Mouse (Mus musculus) embryonic facial prominence, embryonic 15.5 days (tissue): ENCODE results near the gene Fgf9. TPM values are rescaled to one million over a fixed set of nuclear protein-coding genes. Genes with fewer than 3 reads are reported as not detected.

Source experiments
- ATAC-seq: fragments of 200-750 bp; cut with Nextera tagmentation; 2 replicates; pipeline ENCODE4 v1.8.0; 2017; ENCODE audit warnings: low read depth, moderate TSS enrichment; ENCODE audit not compliant: insufficient number of reproducible peaks, low FRiP score, low TSS enrichment
- H3K27ac ChIP-seq: fragments of 300-500 bp; sonication (generic); replicated peaks from 2 replicates; pipeline ENCODE4 v1.5.1; 2015; ENCODE audit warnings: mild to moderate bottlenecking, inconsistent platforms
- H3K27me3 ChIP-seq: fragments of 300-500 bp; sonication (generic); 2 replicates; pipeline ENCODE4 v1.6.1; 2015; ENCODE audit warnings: inconsistent platforms
- H3K36me3 ChIP-seq: fragments of 300-500 bp; sonication (generic); 2 replicates; pipeline ENCODE4 v1.6.1; 2015; ENCODE audit warnings: mild to moderate bottlenecking, inconsistent platforms
- H3K4me1 ChIP-seq: fragments of 300-500 bp; sonication (generic); 2 replicates; pipeline ENCODE4 v1.6.1; 2015; ENCODE audit warnings: inconsistent platforms
- H3K4me2 ChIP-seq: fragments of 300-500 bp; sonication (generic); replicated peaks from 2 replicates; pipeline ENCODE4 v1.6.1; 2015; ENCODE audit warnings: mild to moderate bottlenecking, inconsistent platforms
- H3K4me3 ChIP-seq: fragments of 300-500 bp; sonication (generic); replicated peaks from 2 replicates; pipeline ENCODE4 v1.5.1; 2015; ENCODE audit warnings: mild to moderate bottlenecking, inconsistent platforms
- H3K9ac ChIP-seq: fragments of 300-500 bp; sonication (generic); 2 replicates; pipeline ENCODE4 v1.6.1; 2015; ENCODE audit warnings: inconsistent platforms
- H3K9me3 ChIP-seq: fragments of 300-500 bp; sonication (generic); replicated peaks from 2 replicates; pipeline ENCODE4 v1.6.1; 2016; ENCODE audit warnings: inconsistent platforms
- WGBS: fragments of 180-500 bp; shearing (Covaris S2); methylation state at CpG from one replicate; pipeline ENCODE4 v1.1.7; 2015; 5-methylcytosine and 5-hydroxymethylcytosine counted together
- polyA plus RNA-seq: library from polyadenylated mRNA; unstranded; fragments of >200 nt; fragmentation: Nextera tagmentation; extraction: Ambion mirVana; gene quantifications from 2 replicates; pipeline ENCODE4 v1.2.1, GENCODE M21; 2015

Fgf9 gene
- polyA plus RNA-seq, 1 experiment from 2014 or later, result 12.5 TPM

GRCm38 (mm10) chr14:58089486-58089885 lies 19.1 kb downstream of the Fgf9 start:
- Histone ChIP-seq H3K36me3 (no peaks in the 10 kb centered on the region), H3K9me3 (no peaks in the 10 kb centered on the region), H3K27me3 (peaks cover 4% of the 10 kb centered on the region; the same call in 1 of the 2 replicates), H3K27ac (no peak overlapping the region), H3K9ac (no peak overlapping the region), H3K4me2 (no peak overlapping the region), H3K4me3 (no peak overlapping the region), H3K4me1 (peaks cover 14% of the 10 kb centered on the region)
- 84% methylated on average over 5 of the region's 5 CpGs for WGBS
- ATAC-seq, result no peak

DNA sequence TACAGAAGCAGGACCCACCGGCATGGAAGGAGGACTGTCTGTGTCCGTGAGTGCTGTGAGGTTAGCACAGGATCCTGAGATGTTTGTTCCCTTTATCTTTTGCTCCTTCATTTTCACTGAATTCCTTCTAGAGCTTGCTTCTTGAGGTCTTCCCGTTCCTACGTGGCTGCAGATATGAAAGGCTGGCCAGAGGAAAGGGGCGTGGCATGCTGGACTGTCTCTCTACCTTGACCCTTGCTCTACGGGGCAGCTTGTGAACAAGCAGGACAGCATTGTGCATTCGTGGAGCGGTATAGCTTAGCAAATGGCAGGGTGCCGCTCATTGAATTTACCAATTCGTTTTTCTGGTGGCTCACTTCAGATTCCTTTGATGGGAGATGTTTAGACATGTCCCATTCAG lies 21.0 kb downstream of the Fgf9 start:
- Histone ChIP-seq H3K9ac (no peak overlapping the region), H3K4me1 (peaks cover 14% of the 10 kb centered on the region), H3K4me2 (no peak overlapping the region), H3K27ac (no peak overlapping the region), H3K9me3 (no peaks in the 10 kb centered on the region), H3K27me3 (peaks cover 4% of the 10 kb centered on the region; the same call in 1 of the 2 replicates), H3K36me3 (no peaks in the 10 kb centered on the region), H3K4me3 (no peak overlapping the region)
- ATAC-seq, result no peak
- 68% methylated on average over 10 of the region's 10 CpGs for WGBS

- H3K4me2 ChIP-seq, result no peak overlapping the region
- H3K4me1 ChIP-seq, result peaks cover 3% of the 10 kb centered on the region; the same call in 1 of the 2 replicates
- no peak for ATAC-seq
- H3K9me3 ChIP-seq, result no peaks in the 10 kb centered on the region
- 57% methylated on average over 8 of the region's 8 CpGs for WGBS
- H3K27ac ChIP-seq, result no peak overlapping the region
- no peak overlapping the region for H3K9ac ChIP-seq
- no peaks in the 10 kb centered on the region for H3K27me3 ChIP-seq
- H3K4me3 ChIP-seq, result no peak overlapping the region
- H3K36me3 ChIP-seq, result no peaks in the 10 kb centered on the region
Observed at GRCm38 (mm10) chr14:58099599-58099998, 29.3 kb downstream of the Fgf9 start.

- Histone ChIP-seq H3K9ac (no peak overlapping the region), H3K4me3 (no peak overlapping the region), H3K27me3 (no peaks in the 10 kb centered on the region), H3K27ac (no peak overlapping the region), H3K4me2 (no peak overlapping the region), H3K4me1 (peaks cover 3% of the 10 kb centered on the region; the same call in 1 of the 2 replicates), H3K9me3 (no peaks in the 10 kb centered on the region), H3K36me3 (no peaks in the 10 kb centered on the region)
- ATAC-seq, result no peak
- 25% methylated on average over 6 of the region's 6 CpGs for WGBS
Observed at GRCm38 (mm10) chr14:58101298-58101697, 31.0 kb downstream of the Fgf9 start.

- H3K4me3 ChIP-seq, result no peak overlapping the region
- no peak overlapping the region for H3K27ac ChIP-seq
- WGBS, result 58% methylated on average over 8 of the region's 8 CpGs
- no peaks in the 10 kb centered on the region for H3K9me3 ChIP-seq
- no peak overlapping the region for H3K9ac ChIP-seq
- ATAC-seq, result no peak
- H3K27me3 ChIP-seq, result no peaks in the 10 kb centered on the region
- no peak overlapping the region for H3K4me2 ChIP-seq
- no peaks in the 10 kb centered on the region for H3K36me3 ChIP-seq
- peaks cover 3% of the 10 kb centered on the region; the same call in 1 of the 2 replicates for H3K4me1 ChIP-seq
Observed at GRCm38 (mm10) chr14:58104266-58104665, 33.9 kb downstream of the Fgf9 start.

- no peaks in the 10 kb centered on the region for H3K27me3 ChIP-seq
- no peaks in the 10 kb centered on the region for H3K36me3 ChIP-seq
- no peak overlapping the region for H3K4me3 ChIP-seq
- H3K9ac ChIP-seq, result no peak overlapping the region
- no peaks in the 10 kb centered on the region for H3K4me1 ChIP-seq
- no peak for ATAC-seq
- H3K27ac ChIP-seq, result no peak overlapping the region
- WGBS, result 71% methylated on average over 5 of the region's 5 CpGs
- no peaks in the 10 kb centered on the region for H3K9me3 ChIP-seq
- H3K4me2 ChIP-seq, result no peak overlapping the region
Observed at GRCm38 (mm10) chr14:58105596-58105995, 35.2 kb downstream of the Fgf9 start.

DNA sequence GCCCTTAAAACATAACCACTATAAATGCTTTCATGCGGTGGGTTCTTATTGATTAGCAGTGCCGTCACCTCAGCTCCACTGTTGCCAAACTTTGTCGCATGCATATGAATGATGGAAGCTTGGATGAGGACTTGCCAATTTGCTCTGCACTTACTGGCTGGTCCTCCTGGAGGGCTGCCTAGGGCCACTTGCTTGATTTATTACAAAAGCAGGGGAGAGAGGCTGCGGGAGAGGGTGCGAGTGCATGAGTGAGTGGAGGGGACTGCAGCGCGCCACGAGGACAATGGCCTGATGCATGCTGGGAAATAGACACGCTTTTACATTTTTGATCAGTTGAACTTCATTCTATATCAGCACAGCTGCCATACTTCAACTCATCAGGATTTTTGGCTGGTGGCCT lies 39.3 kb downstream of the Fgf9 start:
- Histone ChIP-seq H3K9me3 (no peaks in the 10 kb centered on the region), H3K36me3 (no peaks in the 10 kb centered on the region), H3K4me1 (no peaks in the 10 kb centered on the region; the same call in 1 of the 2 replicates), H3K27ac (no peak overlapping the region), H3K27me3 (no peaks in the 10 kb centered on the region), H3K4me2 (no peak overlapping the region), H3K9ac (no peak overlapping the region), H3K4me3 (no peak overlapping the region)
- ATAC-seq, result no peak
- 91% methylated on average over 9 of the region's 9 CpGs for WGBS

DNA sequence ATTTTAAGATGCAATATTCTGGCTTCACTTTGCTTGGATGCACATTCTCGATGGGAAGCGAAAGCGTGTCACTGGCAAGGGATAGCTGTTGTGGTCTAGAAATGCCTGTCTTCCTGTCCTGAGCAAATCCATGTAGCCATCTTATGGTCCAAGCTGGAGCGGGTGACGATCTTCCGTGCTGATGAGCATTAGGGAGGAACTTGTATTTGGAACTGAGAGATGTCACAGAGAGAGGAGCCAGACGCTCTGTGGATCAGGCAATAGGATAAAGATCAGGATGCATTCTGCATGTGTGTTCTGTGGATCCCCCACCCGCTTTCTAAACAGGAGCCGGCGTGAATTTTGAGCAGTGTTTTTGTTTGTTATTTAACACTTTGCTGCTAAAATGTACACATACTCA lies 41.2 kb downstream of the Fgf9 start:
- no peak for ATAC-seq
- Histone ChIP-seq H3K4me2 (no peak overlapping the region), H3K9ac (no peak overlapping the region), H3K9me3 (no peaks in the 10 kb centered on the region), H3K36me3 (no peaks in the 10 kb centered on the region), H3K4me3 (no peak overlapping the region), H3K4me1 (no peaks in the 10 kb centered on the region; the same call in 1 of the 2 replicates), H3K27ac (no peak overlapping the region), H3K27me3 (no peaks in the 10 kb centered on the region)
- WGBS, result 75% methylated on average over 10 of the region's 10 CpGs

DNA sequence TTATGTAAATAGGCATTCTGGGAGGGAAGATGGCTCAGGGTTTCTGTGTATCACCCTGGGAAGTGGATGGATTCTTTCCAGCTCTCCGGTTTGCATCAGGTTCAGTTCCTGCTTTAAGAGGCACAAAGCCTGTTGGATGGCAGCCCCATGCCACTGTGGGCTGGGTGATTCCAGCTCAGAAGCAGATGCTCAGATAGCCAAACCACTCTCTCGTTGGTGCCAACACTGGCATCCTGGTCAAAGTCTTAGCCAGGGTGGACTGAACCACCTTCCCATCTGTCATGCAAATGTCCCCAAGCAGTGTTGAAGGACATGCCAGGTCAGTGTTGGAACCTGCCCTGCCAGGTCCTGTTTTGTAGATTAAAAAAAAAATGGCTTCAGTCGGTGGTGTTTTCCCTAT lies 42.0 kb downstream of the Fgf9 start:
- ATAC-seq, result no peak
- Histone ChIP-seq H3K27me3 (no peaks in the 10 kb centered on the region), H3K4me3 (no peak overlapping the region), H3K4me2 (no peak overlapping the region), H3K9me3 (no peaks in the 10 kb centered on the region), H3K4me1 (no peaks in the 10 kb centered on the region; the same call in 1 of the 2 replicates), H3K27ac (no peak overlapping the region), H3K36me3 (no peaks in the 10 kb centered on the region), H3K9ac (no peak overlapping the region)
- 52% methylated on average over 3 of the region's 3 CpGs for WGBS

GRCm38 (mm10) chr14:58113180-58113579 lies 42.8 kb downstream of the Fgf9 start:
- Histone ChIP-seq H3K27ac (no peak overlapping the region), H3K4me3 (no peak overlapping the region), H3K36me3 (no peaks in the 10 kb centered on the region), H3K9me3 (no peaks in the 10 kb centered on the region), H3K4me2 (no peak overlapping the region), H3K9ac (no peak overlapping the region), H3K27me3 (no peaks in the 10 kb centered on the region), H3K4me1 (no peaks in the 10 kb centered on the region; the same call in 1 of the 2 replicates)
- WGBS, result 56% methylated on average over 6 of the region's 6 CpGs
- ATAC-seq, result no peak

DNA sequence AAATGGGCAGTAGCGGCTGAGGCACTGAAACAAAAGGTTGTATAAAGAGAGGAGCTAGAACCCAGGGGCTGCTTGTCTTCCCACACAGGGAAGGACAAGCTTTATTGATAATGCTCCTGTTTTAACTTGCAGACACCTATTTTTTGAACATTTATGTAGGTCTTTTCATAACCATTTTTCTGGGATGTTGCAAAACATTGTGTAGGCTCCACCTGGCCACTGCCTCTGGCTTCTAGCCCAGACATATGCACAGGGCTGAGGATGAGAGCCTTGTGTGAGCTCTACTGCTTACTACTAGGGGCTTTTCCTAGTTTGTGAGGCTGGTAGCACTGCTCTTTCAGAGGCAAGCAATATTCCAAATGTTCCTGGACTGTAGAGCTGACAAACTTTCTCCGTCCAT lies 43.8 kb downstream of the Fgf9 start:
- Histone ChIP-seq H3K27ac (no peak overlapping the region), H3K4me1 (no peaks in the 10 kb centered on the region; the same call in 1 of the 2 replicates), H3K9ac (no peak overlapping the region), H3K4me3 (no peak overlapping the region), H3K9me3 (no peaks in the 10 kb centered on the region), H3K27me3 (no peaks in the 10 kb centered on the region), H3K36me3 (no peaks in the 10 kb centered on the region), H3K4me2 (no peak overlapping the region)
- WGBS, result 84% methylated on average over 2 of the region's 2 CpGs
- ATAC-seq, result no peak

DNA sequence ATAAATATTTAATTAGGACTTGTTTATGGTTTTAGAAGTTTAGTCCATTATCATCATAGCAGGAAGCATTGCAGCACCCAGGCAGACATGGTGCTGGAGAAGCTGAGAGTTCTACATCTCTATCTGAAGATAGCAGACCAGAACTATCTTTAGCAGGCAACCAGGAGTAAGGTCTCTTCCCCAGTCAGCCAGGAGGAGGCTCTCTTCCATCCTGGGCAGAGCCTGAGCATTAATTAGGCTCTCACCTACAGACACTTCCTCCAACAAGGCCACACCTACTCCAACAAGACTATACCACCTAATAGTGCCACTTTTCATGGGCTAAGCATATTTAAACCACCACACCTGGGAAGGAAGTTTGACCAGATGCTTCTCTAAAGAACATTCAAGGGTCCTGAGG lies 54.3 kb downstream of the Fgf9 start:
- H3K4me2 ChIP-seq, result no peak overlapping the region
- H3K4me1 ChIP-seq, result no peaks in the 10 kb centered on the region
- no peak for ATAC-seq
- H3K36me3 ChIP-seq, result no peaks in the 10 kb centered on the region
- H3K9ac ChIP-seq, result no peak overlapping the region
- no peaks in the 10 kb centered on the region for H3K9me3 ChIP-seq
- no peak overlapping the region for H3K27ac ChIP-seq
- H3K4me3 ChIP-seq, result no peak overlapping the region
- H3K27me3 ChIP-seq, result no peaks in the 10 kb centered on the region
